ENCODE assay signal across 9 mouse cellular contexts in genomic region chr10:9673276-9673675, GRCm38 (mm10). TPM values are rescaled to one million over a fixed set of nuclear protein-coding genes. Genes with fewer than 3 reads are reported as not detected.
DNase-seq lines count a peak whose midpoint lies in the region; ATAC-seq lines count a peak whose summit lies in the region.
"Had no signal": no experiment of that assay in that cellular context is flagged by ENCODE, and none has a peak within 500 bp of the region (broad histone marks: within the 10 kb centered on the region; RNA-seq: fewer than 3 reads in every experiment).

No protein-coding gene starts in this region.

- H3K4me2 ChIP-seq in lung, embryonic 16.5 days (ENCODE audit: low read depth, low read length): peak overlapping the region; percentile 96
- peak overlapping the region; percentile 93 for H3K4me2 ChIP-seq in intestine, embryonic 14.5 days (ENCODE audit: low read length)
- peak overlapping the region; percentile 92 for H3K4me2 ChIP-seq in stomach, embryonic 16.5 days (ENCODE audit: low read depth, low read length)

- no peak overlapping the region; the same call in 1 of the 2 replicates for H3K9ac ChIP-seq in lung, embryonic 16.5 days (ENCODE audit: low read length)
- peak overlapping the region; percentile 25 for H3K9ac ChIP-seq in intestine, embryonic 14.5 days (ENCODE audit: low read length)
- no peak overlapping the region for H3K9ac ChIP-seq in stomach, embryonic 16.5 days (ENCODE audit: low read length)

- no peaks in the 10 kb centered on the region for H3K9me3 ChIP-seq in lung, embryonic 16.5 days (ENCODE audit: control insufficient read depth, low read length)
- H3K9me3 ChIP-seq in intestine, embryonic 14.5 days (ENCODE audit: control insufficient read depth, low read length): no peaks in the 10 kb centered on the region
- H3K9me3 ChIP-seq in stomach, embryonic 16.5 days (replicated peaks; ENCODE audit: control insufficient read depth, low read length): no peaks in the 10 kb centered on the region

- H3K4me3 ChIP-seq in lung, embryonic 16.5 days (ENCODE audit: low read length): peak overlapping the region; percentile 78
- H3K4me3 ChIP-seq in intestine, embryonic 14.5 days (ENCODE audit: low read depth, low read length): peak overlapping the region; percentile 85
- peak overlapping the region; percentile 79 for H3K4me3 ChIP-seq in stomach, embryonic 16.5 days (replicated peaks; ENCODE audit: low read length)

- peak; percentile 74 for DNase-seq in heart, adult 11 months
- DNase-seq in heart, postnatal 4 days: no peak
- no peak for DNase-seq in lung, postnatal 4 days
- no peak for DNase-seq in intestine, embryonic 14.5 days (ENCODE audit: low spot score)
- DNase-seq in urinary bladder, postnatal 10 days (ENCODE audit: low spot score): no peak

- no peak for ATAC-seq in lung, embryonic 16.5 days (ENCODE audit: low read depth)
- ATAC-seq in intestine, embryonic 14.5 days (replicated peaks; ENCODE audit: low FRiP score, low TSS enrichment, low read depth): no peak
- no peak for ATAC-seq in stomach, embryonic 16.5 days (ENCODE audit: insufficient read depth, low FRiP score)
- no peak for ATAC-seq in monocyte, adult 5-6 weeks (replicated peaks; ENCODE audit: insufficient number of reproducible peaks, low FRiP score, low TSS enrichment, poor library complexity, severe bottlenecking)

- H3K27me3 ChIP-seq in lung, embryonic 16.5 days (ENCODE audit: control insufficient read depth, insufficient read depth, low read depth, low read length): 0 out of 2 replicates have a peak, but pooled peaks cover 2% of the 10 kb centered on the region
- H3K27me3 ChIP-seq in intestine, embryonic 14.5 days (replicated peaks; ENCODE audit: control insufficient read depth, insufficient read depth, low read length): no peaks in the 10 kb centered on the region
- H3K27me3 ChIP-seq in stomach, embryonic 16.5 days (ENCODE audit: control insufficient read depth, insufficient read depth, low read length): no peaks in the 10 kb centered on the region; the same call in 1 of the 2 replicates

- H3K27ac ChIP-seq in lung, embryonic 16.5 days (ENCODE audit: low read length): no peak overlapping the region
- no peak overlapping the region for H3K27ac ChIP-seq in intestine, embryonic 14.5 days (ENCODE audit: low read depth)
- H3K27ac ChIP-seq in stomach, embryonic 16.5 days (ENCODE audit: low read length): no peak overlapping the region

- H3K36me3 ChIP-seq in lung, embryonic 16.5 days (ENCODE audit: control insufficient read depth, insufficient read depth, low read length): no peaks in the 10 kb centered on the region
- 0 out of 2 replicates have a peak, but pooled peaks cover 3% of the 10 kb centered on the region for H3K36me3 ChIP-seq in intestine, embryonic 14.5 days (ENCODE audit: control insufficient read depth, insufficient read depth, low read length)
- H3K36me3 ChIP-seq in stomach, embryonic 16.5 days (ENCODE audit: control insufficient read depth, insufficient read depth, low read length): no peaks in the 10 kb centered on the region

- H3K4me1 ChIP-seq in lung, embryonic 16.5 days (replicated peaks; ENCODE audit: control insufficient read depth, insufficient read depth, low read length): peaks cover 5% of the 10 kb centered on the region; the same call in 1 of the 2 replicates
- H3K4me1 ChIP-seq in intestine, embryonic 14.5 days (replicated peaks; ENCODE audit: control insufficient read depth, insufficient read depth, low read length): peaks cover 23% of the 10 kb centered on the region
- H3K4me1 ChIP-seq in stomach, embryonic 16.5 days (ENCODE audit: control insufficient read depth, insufficient read depth, low read length): peaks cover 11% of the 10 kb centered on the region

RNA-seq across cellular contexts. Expression of gene Samd5, which starts 1.7 kb away (rescaled TPM):
- 10 to 100 TPM; 14.3 to 14.7 TPM for total RNA-seq in heart, postnatal 4 days (2021)
- 7.6 and 8.9 TPM in 2 replicates for polyA plus RNA-seq in lung, embryonic 16.5 days (2015; fragmentation: Nextera tagmentation; extraction: Ambion mirVana)
- 15.1 and 16.1 TPM in 2 replicates for polyA plus RNA-seq in intestine, embryonic 14.5 days (2014; fragmentation: Nextera tagmentation; extraction: Ambion mirVana)
- polyA plus RNA-seq in stomach, embryonic 16.5 days (2015; fragmentation: Nextera tagmentation; extraction: Ambion mirVana): 5.4 TPM in 2 replicates
- not detected in 3 replicates for total RNA-seq in monocyte, adult 5-6 weeks (2017)
- polyA plus RNA-seq: C2C12 had no signal
